Mouse (Mus musculus) thymus, postnatal 14 days (tissue): ENCODE data around the gene Appbp2.

Experiments
- DNase-seq: peaks from one replicate; pipeline ENCODE4 v3.0.0; 2021

Appbp2 gene

DNA sequence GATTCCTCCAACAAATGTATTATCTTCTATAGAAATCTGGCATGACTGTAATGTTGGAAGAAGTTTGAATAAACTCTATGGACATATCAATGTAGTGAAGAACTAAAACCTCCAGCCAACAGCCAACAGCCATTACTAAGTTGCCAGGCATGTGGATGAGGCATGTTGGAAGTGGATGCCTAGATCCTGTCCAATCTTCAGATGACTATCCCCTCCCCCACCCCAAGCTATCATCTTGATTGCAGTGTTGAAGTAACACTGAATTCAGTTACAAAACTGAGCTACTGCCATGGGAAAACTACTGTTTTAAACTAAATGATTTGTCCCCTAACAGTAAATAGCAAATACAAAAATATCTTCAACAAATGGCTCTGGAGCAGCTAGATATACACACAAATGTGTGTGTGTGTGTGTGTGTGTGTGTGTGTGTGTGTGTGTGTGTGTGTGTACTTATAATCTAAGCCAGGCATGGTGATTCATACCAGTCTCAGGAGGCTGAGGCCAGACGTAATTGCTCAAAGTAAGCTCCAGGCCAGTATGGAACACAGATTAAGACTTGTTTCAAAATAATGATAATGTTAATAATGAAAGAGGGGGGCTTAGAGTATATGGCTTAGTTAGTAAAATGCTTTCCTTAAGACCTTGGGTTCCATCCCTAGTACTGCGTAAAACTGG is 82.5 kb downstream of the Appbp2 start:
- no peak for DNase-seq

DNA sequence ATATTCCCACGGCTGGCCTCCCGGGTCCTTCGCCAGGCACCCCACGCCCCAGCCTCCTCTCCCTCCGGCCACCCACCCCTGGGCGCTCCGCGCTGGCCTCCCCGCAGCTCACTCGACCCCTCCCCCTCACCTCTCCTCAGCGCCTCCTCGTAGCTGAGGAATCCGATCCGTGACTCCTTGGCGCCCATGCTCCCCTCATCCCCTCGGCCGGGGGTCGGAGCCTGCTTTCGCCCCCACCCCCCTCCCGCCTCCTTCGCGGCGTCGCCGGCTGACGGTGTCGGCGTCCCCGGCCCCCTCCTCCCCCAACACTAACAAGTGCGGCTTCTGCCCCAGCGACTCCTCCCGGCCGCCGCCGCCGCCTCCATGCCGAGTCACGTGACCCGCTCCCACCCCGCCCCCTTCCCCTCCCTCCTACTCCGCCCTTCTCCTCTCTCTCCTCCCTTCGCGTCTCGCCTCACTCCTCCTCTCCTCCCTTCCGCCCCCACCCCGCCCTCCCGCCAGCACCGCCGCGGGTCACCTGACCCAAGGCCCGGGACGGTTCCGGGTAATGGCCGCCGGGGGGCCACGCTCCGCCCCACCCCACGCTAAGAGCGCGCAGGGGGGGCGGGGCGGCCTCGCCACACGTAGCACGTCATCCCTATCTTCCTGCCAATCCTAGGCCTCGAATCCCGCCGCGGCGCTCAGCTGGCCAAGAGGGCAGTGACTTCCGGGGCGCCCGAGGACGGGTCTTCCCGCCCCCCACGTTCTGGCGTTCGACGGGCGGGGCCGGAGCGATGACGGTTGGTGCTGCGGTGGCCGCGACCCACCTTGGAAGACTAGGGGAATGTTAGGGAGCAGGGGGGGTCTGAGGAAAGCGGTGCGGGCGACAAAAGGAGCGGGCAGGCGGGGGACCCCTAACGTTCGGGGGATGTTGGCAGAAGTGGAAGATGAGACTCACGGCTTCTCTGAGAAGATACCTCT is 95.1 kb downstream of the Appbp2 start, which contains the start of gene Usp32:
Usp32 (minus strand) TSS at position 581 of the 960 bp plus-strand sequence.
- peak; percentile 97 for DNase-seq

DNA sequence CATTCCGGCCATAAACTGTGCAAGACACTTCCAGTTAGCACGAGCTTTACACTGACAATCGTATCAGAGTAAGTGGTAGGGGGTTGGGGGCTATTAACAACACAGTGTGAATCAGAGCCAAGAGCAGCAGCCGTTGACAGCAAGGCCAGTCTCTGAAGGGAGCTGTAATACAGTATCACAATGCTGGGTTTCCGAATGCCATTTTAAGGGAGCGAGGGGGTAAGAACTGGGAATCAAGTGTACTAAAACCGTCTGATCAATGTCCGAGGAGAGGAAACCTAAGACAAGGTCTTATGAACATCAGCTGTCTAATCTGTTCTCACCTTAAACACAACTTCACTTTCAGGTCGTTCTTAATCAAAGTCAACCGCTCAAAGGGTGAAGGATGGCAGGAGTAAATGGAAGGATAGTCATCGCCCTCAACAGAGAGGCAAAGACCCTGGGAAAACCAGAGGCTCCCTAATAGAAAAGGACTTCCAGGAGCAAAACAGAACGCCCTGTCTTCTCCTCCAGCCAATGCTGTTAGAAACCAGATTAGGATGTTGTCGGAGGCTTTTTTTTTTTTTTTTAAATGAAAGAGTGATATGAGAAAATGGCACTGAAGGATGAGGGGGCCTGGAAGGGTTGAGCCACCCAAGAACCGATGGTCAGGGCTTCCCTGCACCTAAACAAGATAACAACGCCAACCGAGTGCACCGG is 96.0 kb downstream of the Appbp2 start:
- DNase-seq: peak; percentile 7
